Mouse (Mus musculus): ENCODE data around the gene Kidins220.

Kidins220 gene

DNA sequence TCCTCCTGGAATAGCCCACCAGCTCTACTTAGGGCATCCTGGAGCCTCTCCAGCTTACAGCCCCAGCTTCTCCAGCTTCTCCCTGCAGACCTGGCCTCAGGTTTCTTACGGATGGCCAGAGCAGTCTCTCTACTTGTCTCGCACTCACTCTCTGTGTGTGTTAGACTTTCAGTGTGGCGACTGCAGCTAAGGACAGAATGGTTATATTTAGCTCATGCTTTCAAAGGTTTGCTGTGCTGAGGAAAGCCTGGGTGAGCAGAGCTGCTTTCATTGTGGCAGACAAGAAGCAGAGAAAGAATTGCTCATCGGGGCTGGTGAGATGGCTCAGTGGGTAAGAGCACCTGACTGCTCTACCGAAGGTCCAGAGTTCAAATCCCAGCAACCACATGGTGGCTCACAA, 46.3 kb downstream of the Kidins220 start:
- no peak for ATAC-seq (ENCODE audit: insufficient number of reproducible peaks, low FRiP score, low TSS enrichment)

DNA sequence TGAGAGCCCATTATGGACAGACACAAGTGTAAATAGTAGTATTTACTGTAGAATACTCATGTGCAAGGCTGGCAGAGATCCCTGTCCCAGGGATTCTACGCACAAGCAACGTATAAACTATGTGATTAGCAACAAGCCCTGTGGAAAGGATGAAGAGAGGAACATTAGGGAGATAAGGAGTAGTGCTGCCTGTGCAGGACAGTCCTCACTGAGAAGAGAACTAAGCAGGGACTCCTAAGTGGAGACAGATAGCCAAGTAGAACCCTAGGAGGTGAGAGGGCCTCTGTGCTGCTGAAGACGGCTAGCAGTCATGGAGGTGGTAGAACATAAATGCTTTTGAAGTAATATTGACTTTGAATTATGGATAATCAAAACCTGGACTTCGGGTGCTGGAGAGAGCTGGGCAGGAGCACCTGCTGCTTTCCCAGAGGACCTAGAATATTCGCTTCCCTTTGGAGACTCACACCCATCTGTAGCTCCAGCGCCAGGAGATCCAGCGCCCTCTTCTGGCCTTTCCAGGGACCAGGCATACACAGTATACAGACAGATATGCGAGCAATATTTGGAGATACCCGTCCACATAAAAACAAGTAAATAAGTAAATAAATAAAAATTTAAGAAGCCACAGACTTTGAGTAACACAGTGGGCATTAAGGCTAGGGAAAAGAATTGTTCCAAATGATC, 50.3 kb downstream of the Kidins220 start:
- no peak for ATAC-seq (ENCODE audit: insufficient number of reproducible peaks, low FRiP score, low TSS enrichment)

DNA sequence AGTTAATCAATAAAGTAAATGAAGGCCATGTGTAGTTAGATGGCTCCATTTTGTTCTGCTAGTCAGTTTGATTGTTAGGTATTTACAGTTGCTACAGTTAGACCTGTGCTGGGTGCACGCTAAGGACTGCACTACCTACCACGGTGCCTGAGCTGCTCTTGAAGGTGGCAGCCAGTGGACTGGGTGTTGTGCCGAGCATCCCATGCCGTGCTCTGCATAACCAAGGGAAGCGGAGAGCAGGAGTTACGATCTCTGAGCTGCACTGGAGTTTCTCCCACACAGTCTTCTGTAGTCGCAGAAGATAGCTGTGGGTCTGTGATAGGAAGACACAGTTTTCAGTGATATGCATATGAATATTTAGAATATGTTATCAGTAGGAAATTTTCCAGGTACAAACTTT, 51.6 kb downstream of the Kidins220 start:
- no peak for ATAC-seq (ENCODE audit: insufficient number of reproducible peaks, low FRiP score, low TSS enrichment)

DNA sequence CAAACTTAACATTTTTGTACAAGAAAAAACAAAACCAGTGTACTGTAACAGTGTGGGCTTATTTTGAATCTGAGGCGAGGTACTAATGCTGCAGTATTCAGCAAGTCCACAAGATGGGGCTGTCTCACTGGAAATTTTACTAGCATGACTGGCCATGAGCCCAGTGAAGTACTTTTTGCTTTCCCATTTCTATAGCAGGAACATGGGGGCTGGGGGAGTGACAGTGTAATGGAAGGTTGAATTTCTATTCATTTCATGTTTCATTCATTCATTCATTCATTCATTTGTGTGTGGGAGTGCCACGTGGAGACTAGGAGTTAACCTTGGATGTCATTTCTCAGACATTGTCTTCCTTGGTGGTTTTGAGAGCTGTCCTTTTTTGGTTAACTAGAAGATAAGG, 52.7 kb downstream of the Kidins220 start:
- ATAC-seq (ENCODE audit: insufficient number of reproducible peaks, low FRiP score, low TSS enrichment): 0 out of 2 replicates have a peak, but pooled peaks have one; percentile 26

DNA sequence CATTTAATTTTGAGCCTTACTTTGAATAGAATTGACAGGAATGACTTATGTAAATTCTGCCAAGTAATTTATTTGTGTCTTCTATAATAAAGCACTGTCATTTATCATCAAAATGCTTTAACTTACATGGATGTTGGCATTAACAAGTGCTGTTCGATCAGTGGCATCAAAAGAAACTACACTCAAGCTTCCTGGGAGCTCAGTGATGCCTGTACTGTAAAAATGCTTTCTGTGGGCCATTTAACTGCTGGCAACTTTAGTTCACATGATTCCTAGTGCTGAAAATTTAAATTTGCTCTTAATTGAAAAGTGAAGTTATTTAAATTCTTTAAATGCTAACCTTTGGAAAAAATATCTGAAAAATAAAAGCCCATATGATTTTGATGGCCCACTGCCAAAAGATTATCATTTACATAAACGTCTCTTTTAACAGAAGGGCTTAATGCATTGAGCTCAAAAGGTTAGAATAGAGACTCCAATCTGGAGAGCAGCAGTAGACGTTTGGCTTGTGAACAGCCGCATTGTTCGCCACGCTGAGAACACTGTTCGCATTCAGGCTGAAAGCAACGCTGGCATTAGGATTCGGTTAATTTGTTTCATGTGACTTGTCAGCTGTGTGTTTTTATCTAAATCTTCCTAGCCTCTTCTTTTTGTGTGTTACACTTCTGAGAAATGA, 59.1 kb downstream of the Kidins220 start:
- no peak for ATAC-seq (ENCODE audit: insufficient number of reproducible peaks, low FRiP score, low TSS enrichment)

DNA sequence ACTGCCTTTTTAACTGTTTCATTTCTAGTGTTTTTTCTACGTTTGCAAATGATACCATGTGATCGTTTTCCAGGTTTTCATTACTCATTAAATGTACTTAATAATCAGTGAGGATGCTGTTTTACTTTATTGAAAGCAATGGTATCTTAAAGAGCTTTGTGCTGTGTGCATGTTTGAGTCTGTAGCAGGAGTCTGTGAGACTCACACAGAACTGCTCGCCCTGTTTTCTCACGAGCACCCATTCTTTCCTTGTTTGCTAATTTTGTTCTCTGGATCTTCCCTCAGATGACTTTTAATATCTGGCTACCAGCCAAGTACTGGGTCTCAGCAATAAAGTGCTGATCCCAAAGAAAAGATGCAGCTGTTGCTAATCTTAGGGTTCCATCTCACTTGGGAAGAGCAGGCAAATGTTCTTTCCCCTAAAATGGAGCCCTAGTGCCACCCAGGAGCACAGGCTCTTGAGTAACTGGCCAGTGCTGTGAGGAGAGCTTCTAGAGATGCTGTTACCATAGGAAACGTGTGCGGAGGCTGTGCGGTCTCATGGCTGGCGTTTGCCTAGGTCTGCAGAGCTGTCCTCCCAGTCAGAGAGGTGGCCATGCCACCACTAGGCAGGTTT, 59.7 kb downstream of the Kidins220 start:
- ATAC-seq (ENCODE audit: insufficient number of reproducible peaks, low FRiP score, low TSS enrichment): no peak

DNA sequence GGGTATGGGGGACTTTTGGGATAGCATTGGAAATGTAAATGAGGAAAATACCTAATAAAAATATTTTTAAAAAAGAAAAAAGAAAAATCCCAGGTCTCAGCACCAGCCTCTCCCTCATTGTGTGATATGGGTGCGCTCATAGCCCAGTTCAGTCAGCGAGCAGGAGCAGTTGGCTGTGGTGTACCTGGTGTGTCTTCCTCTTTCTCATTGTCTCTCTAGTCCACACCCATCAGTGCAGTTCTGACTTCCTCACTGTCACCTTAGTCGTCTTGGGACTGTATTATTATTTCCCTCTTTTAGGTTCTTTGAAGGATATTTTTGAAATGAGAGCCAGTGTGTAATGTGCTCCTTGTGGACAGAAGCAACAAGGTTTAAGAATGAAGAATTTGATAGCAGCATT, 61.3 kb downstream of the Kidins220 start:
- ATAC-seq (ENCODE audit: insufficient number of reproducible peaks, low FRiP score, low TSS enrichment): no peak

DNA sequence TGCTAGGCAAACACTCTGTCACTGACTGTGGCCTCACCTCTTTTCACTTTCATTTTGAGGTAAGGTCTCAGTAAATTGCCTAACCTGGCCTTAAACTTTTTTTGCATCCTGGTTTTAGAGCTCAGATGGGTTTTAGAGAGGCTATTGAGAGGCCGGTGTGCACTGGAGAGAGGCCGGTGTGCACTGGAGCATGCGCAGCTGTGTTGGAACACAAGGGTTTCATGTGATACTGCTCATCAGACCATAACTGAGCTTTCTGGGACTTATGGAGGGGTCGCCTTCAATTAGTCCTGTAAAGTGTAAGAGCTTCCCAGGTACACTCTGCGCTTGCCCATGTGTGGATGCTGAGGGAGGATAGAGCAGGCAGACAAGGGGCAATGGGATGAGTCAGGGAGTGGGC, 62.5 kb downstream of the Kidins220 start:
- no peak for ATAC-seq (ENCODE audit: insufficient number of reproducible peaks, low FRiP score, low TSS enrichment)

DNA sequence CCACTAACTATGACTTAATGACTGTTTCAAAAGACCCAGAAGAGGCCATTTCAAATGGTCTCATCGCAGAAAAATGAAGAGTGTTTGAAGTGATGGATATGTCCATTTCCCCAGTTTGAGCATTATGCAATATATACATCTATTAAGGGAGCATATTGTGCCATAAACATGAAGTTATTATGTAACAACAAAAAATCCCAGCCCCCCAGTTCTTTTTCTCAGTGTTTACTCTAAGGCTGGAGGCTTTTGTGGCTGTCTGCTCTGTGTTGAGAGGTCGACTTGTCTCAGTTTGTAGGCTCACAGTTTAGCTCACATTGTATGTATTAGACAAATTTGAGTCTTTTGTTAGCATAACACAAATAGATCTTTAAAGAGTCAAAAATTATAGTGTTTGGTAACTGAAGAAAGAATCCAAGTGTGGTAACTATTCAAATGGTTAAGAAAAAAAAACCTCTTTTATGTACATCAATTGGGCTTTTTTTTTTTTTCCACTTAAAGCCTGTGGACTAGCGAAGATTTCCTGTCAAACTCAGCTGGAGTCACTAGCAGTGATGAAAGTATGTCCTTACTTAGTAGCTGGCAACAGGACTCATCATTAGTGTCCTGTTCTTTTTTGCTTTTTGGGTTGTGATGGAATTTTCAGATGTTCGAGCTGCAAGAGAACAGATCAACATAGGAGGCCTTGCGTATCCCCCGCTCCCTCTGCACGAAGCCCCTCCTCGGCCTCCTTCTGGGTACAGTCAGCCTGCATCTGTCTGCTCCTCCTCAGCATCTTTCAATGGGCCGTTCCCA, 63.2 kb downstream of the Kidins220 start:
- no peak for ATAC-seq (ENCODE audit: insufficient number of reproducible peaks, low FRiP score, low TSS enrichment)

DNA sequence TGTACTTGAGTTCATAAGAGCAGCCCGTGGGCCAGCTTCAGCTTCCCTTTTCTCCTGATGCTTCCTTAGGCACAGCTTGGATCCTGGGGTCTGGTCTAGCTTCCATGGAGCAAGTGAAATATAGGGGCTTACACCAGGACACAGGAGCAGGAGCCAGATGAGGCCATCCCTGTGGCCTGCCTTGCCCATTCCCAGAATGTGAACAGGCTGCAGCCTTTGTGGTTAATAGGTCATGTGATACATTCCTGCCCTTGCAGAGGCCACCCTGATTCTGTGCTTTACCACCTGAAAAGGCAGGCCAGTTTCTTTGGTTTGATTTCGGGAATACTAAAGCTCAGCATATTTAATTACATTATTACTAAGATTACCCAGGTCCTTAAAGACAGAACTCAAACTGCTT, 69.3 kb downstream of the Kidins220 start:
- ATAC-seq (ENCODE audit: insufficient number of reproducible peaks, low FRiP score, low TSS enrichment): no peak

DNA sequence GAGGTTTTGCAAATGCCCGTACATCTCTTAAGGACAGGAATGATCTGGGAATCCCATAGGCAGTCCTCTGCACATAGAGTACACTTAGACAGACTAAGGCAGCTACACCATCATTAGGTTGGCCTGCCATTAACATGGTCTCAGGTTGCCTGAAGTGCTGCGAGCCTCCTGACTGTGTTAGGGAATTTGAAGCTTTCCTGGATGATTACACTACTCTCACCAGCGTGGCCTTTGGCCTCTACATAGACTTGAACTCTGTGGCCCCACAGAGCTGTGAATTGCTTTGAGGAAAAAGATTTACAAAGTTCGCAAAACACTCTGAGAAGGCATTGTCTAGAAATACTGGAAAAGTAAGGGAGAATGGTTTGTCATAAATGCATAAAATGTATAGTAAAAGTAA, 69.9 kb downstream of the Kidins220 start:
- ATAC-seq (ENCODE audit: insufficient number of reproducible peaks, low FRiP score, low TSS enrichment): no peak

DNA sequence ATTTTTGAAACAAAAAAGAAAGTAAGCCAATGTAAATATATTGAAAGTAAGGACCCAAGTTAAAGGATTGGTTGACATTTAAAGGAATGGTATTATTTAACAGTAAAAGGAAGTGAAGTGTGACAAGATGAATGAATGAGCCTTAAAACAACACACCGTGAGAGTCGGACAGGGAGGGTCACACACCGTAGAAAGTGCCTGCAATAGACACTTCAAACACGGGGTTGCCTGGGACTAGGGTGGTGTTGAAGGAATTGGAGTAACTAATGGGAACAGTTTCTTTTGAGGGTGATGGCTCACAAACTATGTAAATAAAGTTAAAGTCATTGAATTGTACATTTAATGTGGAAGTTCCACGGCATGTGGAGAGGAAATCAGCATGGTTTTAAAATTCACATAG, 74.5 kb downstream of the Kidins220 start:
- no peak for ATAC-seq (ENCODE audit: insufficient number of reproducible peaks, low FRiP score, low TSS enrichment)

DNA sequence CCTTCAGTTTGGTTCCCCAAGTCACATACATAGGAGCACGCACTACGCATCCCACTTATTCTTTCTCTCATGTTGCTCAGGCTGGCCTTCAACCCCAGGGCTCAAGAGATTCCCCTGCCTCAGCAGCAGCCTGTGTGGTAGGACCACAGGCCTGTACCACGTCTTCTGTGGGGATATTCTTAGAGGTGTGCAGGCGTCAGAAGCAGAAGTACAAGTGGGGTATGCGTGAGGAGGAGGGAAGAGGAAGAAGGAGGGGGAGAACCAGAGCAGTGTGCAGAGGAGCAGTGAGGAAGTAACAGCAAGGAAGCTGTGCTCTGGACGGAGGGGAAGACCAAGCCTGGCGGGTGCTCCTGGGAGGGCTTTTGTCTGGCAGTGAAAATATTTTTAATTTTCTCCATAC, 79.8 kb downstream of the Kidins220 start:
- no peak for ATAC-seq (ENCODE audit: insufficient number of reproducible peaks, low FRiP score, low TSS enrichment)

DNA sequence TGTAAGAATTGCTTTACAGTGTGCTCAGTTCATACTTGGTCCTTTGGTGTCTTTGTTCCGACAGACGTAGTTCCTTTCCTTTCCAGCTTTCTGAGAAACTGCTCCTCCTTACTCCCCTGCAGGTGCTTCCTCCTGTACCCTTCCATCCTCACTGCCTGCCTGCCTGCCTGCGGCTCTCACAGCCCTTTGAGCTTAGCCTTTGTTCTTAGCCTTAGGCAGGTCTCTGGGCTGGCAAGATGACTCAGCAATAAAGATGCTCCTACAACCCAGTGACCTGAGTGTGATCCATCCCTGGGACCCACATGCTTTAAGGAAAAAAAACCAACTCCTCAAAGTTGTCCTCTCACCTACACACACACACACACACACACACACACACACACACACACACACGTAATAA, 80.2 kb downstream of the Kidins220 start:
- no peak for ATAC-seq (ENCODE audit: insufficient number of reproducible peaks, low FRiP score, low TSS enrichment)

DNA sequence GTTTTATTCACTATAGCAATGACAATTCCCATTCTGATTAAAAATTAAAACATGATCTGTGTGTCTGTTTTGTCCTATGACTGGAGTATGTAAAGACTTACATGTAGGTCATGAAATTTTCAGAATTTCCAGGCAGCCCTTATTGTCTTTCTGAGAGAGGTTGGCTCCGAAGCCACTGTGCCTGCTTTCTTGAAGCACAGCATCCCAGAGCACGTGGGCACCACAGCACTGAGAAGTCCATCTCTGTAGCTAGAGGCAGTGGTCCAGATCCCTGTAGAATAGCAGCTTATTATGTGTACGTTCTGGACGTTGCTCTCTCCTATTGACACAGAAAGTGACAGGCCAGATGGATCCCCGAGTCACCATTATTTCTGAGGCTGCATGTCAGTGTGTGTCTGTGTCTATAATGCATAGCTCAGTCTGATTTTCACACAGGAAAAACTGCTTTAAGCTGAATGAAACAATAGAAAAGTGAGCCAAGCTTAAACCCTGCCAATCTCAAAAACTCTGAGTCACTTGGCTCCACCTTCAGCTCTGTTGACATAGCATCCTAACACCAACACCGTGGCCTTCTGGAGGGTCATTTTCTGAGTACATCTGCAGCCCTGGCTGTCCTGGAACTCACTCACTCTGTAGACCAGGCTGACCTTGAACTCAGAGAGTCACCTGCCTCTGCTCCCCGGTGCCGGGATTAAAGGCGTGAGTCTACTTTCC, 84.9 kb downstream of the Kidins220 start:
- no peak for ATAC-seq (ENCODE audit: insufficient number of reproducible peaks, low FRiP score, low TSS enrichment)

DNA sequence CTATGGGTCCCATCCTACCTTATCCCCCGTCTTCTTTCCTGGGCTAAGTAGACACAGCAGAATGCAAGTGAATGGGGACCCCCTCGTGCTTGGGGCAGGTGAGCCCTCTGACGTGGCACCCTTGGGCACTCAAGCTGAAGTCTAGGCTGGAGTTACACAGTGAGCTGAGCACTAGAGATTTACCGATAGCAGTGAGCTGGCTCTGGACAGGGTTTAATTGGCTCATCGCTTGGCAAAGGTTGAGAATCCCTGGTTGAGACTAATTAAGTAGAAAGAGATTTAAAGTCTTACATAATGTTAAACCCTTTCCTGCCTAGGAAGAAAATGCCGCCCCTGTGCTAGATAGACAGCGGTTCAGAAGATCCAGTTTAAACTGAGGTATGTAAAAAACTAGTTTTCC, 86.2 kb downstream of the Kidins220 start:
- no peak for ATAC-seq (ENCODE audit: insufficient number of reproducible peaks, low FRiP score, low TSS enrichment)

DNA sequence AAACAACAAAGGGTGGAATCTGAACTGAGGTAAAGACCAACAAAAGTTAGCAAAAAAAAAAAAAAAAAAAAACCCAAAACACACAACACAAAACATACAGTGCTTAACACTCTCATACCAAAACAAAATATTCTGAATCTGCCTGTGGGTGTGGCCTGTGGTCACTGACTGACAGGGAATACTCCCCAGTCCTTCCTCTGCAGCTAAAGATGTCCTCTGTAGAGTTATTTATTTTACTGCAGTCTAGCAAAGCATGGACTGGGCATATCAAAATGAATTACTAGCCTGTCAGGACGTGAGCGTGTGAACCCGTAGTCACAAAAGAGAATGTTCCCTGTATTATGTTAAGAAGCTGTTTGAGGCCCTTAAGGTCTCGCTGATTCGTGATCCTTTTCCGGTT, 87.5 kb downstream of the Kidins220 start:
- ATAC-seq (ENCODE audit: insufficient number of reproducible peaks, low FRiP score, low TSS enrichment): no peak

DNA sequence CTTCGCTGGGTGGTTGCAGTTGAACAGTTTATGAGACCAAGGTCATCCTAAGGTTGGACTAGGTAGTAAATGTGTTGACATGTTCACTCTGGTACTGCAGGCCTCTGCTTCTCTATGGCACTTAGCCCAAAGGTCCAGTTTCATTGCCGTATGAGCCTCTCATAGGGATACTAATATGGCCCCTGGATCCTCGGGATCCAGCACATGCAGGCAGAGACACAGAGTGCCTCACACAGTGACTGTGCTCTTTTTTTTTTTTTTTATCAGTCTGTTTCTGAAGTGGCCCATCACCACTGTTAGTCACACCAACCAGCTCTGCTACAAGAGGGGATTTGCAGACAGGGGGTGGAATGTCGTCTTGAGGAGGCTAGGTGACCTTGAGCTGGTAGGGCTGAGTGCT, 98.6 kb downstream of the Kidins220 start:
- no peak for ATAC-seq (ENCODE audit: insufficient number of reproducible peaks, low FRiP score, low TSS enrichment)

DNA sequence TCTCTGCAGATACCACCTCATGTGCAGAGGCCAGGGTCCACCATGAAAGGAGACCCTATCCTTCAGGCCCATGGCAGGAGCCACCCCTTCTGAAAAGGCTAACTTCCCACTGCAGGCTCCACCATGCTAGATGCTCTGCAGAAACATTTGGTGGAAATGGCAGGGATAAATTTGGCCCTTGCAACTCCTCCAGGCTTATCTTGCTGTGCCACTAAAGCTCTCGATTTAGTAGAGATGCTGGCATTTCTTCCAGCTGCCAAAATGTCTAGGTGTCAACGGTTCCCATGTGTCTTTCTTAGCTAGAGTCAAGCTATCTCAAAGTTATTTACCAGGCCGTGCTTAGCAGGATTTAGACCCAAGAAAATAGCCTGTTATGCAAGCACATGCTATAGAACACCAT, 99.6 kb downstream of the Kidins220 start:
- no peak for ATAC-seq (ENCODE audit: insufficient number of reproducible peaks, low FRiP score, low TSS enrichment)

Data from cerebellum, adult (tissue).